Mouse (Mus musculus) 3T3-L1 (cell line): Measurements from ENCODE around the gene Zfp385a.
A peak's percentile ranks its signal among the peaks of the same experiment; 100 is the strongest.

Experiments
- DNase-seq: peaks from one replicate; pipeline ENCODE4 v3.0.0-alpha.2; 2015; ENCODE audit warnings: low read depth, low spot score

Gene Zfp385a

DNA sequence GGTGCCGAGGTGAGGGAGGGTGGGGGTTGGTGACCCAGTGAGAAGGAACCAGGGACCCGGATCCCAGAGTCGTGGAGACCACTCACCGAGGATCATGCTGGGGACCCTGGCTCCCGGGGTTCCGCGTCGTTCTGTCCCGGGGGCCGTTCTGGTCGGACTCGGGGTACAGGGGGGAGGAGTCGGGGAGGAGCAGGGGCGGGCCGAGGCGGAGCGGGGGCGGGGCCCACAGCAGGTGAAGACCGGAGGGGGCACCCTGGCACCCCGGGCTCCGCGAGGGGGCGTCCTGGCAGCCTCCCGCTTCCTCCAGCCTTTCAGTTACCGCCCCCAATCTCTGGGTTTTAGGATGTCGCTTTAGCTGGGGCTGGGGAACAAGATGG, at the start of gene Zfp385a:
Zfp385a (minus strand) TSS at position 133 of the 377 bp plus-strand sequence.
- no peak for DNase-seq

DNA sequence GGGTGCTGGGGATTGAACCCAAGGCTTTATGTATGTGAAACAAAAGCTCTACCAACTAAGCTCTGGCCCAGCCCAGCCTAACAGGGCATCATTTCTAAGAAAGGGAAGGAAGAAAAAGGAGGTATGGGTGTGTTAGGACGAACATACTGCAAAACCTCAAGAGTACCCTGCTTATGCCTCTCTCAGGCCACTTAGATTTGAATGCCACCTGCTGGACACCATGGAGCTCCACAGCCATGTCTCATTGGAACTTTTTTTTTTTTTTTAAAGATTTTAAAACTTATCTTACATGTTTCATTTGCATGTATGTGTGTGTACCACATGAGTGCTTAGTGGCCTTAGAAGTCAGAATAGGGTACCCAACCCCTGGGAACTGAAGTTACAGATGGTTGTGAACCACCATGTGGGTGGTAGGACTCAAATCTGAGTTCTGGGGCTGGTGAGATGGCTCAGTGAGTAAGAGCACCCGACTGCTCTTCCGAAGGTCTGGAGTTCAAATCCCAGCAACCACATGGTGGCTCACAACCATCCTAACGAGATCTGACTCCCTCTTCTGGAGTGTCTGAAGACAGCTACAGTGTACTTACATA, 48.8 kb upstream of the Zfp385a start:
- peak; percentile 88 for DNase-seq

- peak; percentile 46 for DNase-seq
Observed at GRCm38 (mm10) chr15:103383771-103384488, 44.0 kb upstream of the Zfp385a start.

- peak; percentile 86 for DNase-seq
Observed at GRCm38 (mm10) chr15:103382795-103383406, 43.0 kb upstream of the Zfp385a start.

DNA sequence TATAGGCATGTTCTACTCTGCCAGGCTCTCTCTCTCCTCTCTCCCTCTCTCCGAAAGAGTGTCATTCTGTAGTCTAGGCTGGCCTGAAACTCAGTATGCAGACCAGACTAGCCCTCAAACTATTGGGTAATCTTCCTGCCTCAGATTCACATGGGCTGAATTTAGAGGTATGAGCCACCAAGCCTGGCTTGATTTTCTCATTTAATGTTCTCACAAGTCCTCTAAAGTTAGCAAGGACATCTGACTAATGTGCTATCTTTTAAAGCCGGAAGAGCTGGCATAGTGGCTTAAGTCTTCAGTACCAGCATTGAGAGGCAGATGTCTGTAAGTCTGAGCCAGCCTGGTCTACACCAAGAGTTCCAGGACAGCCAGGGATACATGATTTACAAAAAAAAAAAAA, 42.2 kb upstream of the Zfp385a start:
- peak; percentile 40 for DNase-seq

DNA sequence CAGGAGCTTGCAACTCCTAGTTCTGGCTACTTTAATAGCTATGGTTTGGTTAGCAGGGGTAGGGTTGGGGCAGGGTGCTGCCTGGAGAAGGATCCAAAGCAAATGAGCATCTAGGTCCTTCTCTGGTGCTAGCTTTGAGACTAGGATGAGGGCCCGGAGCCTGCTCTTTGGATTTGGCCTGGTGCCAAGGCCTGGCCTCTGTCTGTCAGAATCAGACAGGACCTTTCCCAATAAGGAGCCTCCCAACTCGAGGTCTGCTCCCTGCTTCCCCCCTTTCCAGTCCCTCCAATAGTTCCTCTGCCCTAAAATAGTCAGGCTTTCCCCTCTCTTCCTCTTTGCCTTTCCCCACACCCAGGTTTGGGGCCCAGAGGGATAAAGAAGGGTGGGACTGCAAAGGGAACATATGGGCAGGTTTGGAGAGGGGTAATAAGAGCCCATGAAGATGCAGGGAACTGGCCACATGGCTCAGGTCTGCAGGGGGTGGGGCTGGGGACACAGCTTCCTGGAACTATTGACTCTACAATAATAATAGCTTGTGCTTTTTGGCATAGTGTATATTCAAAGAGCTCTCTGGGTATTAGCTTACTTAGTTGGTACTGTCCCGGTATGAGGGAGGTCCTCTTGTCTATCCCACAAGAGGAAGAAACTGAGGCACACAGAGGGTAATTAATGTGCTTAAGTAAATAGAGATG, 38.9 kb upstream of the Zfp385a start:
- DNase-seq: peak; percentile 36

GRCm38 (mm10) chr15:103377752-103378664, 38.1 kb upstream of the Zfp385a start:
- peak; percentile 91 for DNase-seq

DNA sequence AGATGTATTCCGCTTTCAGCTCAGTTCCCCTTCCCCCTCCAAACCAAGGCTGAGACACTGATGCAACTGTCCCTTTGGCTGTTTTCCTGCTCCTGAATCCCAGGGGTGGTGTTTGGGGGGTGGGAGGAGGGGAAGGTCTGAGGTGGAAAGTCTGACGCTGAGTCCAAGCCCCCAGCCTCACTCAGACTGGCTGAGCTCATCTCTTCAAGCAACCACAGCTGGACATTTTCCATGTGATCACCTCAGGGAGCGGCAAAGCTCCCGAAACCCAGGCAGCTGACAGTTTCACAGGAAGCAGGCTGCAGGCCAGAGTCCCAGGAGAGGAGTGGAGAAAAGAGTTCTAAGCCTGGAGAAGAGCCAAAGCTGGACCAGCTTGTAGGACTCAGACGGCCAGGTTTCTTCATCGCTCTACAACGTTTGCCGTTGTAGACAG, 37.0 kb upstream of the Zfp385a start:
- DNase-seq: peak; percentile 78

DNA sequence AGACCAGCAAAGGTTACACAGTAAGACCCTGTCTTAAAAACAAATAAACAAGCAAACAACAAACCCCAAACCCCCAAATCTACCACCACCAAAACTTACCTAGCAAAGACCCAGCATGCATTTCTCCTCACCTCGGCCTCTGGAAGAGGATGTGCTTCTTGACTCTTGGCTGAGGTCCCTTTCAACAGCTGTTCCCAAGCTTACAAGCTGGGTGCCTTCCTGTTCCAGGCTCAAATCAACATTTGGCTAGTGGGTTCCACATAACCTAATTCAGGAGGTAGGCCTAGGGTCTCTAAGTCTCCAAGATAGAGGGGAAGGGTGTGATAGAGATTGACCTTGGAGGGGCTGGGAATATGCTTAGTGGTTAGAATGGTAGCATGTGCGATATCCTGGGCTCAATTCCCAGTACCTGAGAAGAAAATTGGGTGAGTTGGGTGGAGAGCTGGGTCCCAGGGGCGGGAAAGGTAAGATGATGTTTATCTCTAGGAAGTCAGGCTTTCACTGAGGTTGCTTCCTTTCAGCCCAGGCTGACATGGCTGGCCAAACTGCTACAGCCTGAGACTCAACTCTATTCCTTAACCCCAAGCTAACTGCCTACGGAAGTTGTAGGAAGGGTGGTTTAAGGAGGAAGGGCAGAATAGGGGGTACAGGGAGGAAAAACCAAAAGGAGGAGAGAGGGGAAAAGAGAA, 35.4 kb upstream of the Zfp385a start:
- DNase-seq: no peak

DNA sequence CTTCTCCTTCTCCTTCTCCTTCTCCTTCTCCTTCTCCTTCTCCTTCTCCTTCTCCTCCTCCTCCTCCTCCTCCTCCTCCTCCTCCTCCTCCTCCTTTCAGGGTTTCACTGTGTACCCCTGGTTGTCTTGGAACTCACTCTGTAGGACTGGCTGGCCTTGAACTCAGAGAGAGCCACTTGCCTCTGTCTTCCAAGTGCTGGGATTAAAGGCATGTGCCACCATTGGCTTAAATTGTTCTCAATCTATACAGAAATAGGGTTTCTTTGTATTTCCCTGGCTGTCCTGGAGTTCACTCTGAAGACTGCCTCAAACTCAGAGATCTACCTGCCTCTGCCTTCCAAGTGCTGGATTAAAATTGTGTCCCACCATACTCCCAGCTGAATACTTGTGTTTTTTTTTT, 32.6 kb upstream of the Zfp385a start:
- DNase-seq: no peak

DNA sequence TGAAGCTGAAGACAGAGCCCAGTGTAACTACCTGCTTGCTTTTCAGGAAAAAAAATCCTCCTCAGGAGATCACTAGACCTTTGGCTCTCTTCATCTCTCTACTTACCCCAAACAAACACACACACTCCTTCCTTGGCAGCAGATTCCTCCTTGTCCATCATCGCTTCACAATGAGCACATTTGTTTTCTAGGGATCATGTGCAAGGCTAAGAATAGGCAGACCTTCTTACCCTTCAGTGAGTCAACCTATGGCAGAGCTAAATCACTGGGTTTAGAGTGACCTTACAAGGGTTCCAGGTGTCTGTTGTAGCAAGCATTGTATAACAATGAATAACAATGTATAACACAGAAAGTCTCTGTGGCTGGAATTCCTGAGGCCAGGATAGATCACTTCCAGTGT, 31.8 kb upstream of the Zfp385a start:
- peak; percentile 84 for DNase-seq

GRCm38 (mm10) chr15:103371208-103371607, 31.3 kb upstream of the Zfp385a start:
- DNase-seq: peak; percentile 87

GRCm38 (mm10) chr15:103370462-103370861, 30.6 kb upstream of the Zfp385a start:
- DNase-seq: peak; percentile 59

GRCm38 (mm10) chr15:103369123-103369522, 29.2 kb upstream of the Zfp385a start:
- peak; percentile 29 for DNase-seq

DNA sequence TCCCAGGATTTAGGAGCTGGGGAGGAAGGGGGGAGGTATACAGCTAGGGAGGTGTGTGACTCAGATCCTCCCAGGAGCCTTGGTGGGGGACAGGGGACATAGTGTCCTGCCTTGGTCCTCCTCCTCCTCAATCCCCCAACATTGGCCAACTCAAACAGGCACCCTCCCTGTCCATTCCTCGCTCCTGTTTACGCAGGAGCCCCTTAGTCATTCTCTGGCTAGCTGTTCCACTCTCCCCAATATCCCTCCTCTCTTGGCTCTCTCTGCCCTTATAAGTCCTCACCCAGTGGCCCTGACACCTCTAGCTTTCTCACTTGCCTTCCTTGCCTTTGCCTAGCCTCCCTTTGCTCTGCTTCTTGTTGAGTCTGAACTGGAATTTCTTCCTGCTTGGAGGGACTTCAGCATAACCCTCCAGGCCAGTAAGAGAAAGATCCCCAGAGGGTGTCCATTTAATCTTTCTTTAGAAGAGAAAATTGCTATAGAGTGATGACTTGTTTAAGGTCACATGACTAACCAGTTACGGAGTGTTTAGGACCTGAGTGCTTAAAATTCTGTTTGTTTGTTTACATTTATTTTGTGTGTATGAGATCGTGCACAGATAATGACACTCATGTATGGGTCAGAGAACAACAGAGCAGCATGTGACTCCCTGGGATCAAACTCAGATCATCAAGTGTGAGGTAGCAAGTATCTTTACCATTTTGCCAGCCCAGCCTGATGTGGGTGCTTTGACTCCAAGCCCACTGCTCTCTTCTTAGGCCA, 28.5 kb upstream of the Zfp385a start:
- peak; percentile 67 for DNase-seq

DNA sequence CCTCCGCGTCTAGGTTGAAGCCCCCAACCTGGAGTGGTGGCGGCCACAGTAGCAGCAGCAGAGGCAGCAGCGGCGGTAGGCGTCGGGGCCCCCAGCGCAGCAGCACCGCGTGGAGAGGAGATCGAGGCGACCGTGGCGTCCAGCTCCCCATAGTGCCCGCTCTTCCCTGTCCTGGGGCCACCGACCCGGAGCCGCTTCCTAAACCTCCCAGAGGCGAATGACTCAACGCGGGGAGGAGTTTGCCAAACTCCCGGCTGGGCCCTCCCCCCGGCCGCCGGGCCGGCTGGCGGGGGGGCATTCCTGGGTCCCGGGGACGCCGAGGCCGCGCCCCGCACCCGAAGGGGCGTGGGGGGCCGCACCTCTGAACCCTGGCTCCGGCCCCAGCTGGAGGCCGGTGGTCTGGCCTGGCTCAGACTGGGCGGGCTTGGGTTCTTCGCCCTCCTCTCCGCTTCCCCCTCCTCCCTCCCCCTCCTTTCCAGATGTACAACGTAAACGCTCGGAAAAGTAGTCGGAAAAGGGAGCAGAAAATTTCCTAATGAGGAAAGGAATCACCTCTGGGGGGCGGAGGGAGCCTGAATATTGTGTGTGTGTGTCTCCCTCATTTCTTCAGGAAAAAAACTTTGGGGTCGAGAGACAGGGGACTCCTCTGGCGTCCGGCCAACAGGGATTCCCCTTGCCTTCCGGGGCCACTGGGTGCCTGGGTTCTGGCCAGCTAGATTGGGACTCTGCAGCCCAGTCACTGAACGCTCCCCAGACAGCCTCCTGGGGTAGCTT, 26.7 kb upstream of the Zfp385a start, which contains the start of gene Itga5:
Itga5 (minus strand) TSS at position 388 of the 774 bp plus-strand sequence.
- peak; percentile 89 for DNase-seq

- DNase-seq: peak; percentile 64
Observed at GRCm38 (mm10) chr15:103365471-103366375, 25.8 kb upstream of the Zfp385a start.

GRCm38 (mm10) chr15:103364761-103365160, 24.9 kb upstream of the Zfp385a start:
- DNase-seq: no peak
